Mouse (Mus musculus) frontal cortex, adult (tissue): ENCODE measurements around the gene Rce1.
"Not testable (repeated sequence)": the region's sequence is repeated elsewhere in the genome, so short reads cannot be mapped to it uniquely, and the experiment has no call there.

Experiments
- ATAC-seq: cut with Nextera tagmentation; 2 replicates; pipeline ENCODE4 v1.9.2; 2017; ENCODE audit warnings: mild to moderate bottlenecking, moderate library complexity, mixed read lengths; ENCODE audit not compliant: low TSS enrichment

The Rce1 gene

DNA sequence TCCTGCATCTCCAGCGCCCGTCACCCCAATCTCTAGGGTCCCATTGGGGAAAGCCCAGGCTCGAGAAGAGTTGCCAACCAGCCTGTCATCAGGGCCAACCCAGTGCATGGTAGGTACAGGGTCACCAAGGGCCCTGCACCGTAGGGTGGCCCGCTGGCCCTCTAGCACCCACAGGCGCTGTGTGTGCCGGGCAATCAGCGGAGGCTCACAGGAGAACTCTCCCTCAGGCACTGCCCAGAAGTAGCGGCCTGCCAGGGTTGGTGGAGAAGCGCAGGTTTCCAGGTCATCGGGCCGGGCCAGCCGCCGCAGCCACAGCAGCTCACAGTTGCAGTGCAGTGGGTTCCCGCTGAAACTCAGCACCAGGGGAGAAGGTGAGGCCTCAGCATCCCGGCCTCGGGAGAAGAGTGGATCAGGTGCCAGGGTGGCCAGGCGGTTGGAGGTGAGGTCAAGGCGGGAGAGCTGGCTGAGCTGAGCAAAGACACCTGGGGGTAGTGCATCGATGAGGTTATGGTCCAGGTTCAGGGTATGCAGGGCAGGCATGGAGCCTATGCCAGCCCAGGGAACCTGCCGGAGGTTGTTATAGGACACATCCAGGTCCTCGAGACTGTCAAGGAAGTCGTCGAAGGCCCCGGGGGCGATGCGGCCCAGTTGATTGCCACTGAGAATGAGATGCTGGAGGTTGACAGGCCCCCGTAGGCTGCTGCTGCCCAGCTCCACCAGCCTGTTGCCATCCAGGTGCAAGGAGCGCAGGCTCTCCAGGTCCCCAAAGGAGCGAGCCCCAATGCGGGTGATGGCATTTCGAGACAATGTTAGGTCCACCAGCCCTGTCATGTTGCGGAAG lies 11.8 kb downstream of the Rce1 start:
- ATAC-seq: no peak

DNA sequence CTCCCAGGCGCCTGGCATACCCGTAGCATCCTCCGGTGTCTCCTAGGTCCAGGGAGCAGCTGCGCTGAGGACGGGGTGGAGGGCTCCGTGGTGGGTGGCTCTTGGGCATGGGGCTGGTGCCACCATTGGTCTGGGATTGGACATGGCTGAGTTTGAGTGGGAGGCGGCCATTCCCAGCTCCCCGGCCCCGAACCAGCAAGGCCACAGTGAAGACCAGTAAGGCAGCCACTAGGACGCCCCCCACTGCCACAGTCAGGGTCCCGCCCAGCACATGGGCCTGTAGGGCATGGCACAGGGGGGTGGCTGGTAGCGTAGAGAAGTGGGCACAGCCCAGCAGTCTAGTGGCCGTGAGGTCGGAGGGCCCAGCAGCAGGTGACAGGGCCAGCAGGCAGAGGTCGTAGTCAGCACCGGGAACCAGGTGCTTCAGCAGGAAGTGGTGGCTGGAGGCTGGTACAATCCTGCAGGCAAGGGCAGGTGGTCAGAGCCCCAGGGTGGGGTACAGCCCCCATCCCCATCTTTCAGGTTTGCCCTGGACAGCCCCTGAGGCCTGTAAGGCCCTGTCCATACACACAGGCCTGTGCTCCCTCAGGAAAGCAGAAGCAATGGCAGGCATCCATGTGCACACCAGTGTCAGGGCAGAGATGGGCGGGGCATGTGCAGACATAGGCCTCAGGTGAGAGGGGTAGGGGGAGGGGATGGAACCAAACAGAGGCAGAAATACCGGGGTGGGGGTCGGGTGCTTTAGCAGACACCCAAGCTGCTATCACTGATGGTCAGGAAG lies 13.1 kb downstream of the Rce1 start:
- ATAC-seq: no peak

DNA sequence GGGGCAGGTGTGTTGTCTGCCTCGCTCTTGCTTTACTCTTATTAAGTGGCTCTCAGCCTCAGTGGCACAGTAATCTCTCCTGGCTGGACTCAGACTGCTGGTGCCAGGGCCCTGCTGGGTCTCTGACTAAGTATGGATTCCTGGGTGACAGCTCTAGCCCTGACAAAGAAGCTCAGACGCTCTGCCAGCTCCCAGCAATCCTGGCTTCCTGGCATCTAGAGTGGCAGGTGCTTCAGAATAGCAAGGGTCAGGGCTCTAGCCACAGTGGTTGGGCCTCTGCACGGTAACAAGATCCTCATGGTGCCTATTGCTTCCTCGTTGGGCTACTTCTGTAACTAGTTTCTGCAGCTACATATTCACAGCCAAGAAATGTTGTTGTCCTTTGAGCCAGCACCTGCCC lies 15.3 kb downstream of the Rce1 start:
- no peak for ATAC-seq

DNA sequence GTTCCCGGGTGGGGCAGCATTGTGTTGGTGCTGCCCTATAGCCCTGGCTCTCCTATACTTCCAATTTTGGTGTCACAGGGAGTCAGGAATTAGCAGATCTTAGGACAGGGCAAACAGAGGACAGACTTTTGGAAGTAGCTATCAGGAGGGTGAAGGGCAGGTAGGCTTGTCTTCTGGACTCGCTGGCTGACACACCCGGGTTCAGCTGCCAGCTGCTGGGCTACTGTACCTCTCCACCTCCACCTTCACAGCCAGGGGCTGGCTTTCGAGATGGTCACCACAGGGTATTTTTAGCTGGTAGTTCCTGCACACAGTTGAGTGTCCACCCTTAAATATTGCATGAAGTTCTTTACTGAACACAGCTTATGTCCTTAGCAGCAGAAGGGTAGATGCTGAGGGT lies 16.9 kb downstream of the Rce1 start:
- no peak for ATAC-seq

GRCm38 (mm10) chr19:4607406-4607805 lies 18.0 kb downstream of the Rce1 start:
- no peak for ATAC-seq

DNA sequence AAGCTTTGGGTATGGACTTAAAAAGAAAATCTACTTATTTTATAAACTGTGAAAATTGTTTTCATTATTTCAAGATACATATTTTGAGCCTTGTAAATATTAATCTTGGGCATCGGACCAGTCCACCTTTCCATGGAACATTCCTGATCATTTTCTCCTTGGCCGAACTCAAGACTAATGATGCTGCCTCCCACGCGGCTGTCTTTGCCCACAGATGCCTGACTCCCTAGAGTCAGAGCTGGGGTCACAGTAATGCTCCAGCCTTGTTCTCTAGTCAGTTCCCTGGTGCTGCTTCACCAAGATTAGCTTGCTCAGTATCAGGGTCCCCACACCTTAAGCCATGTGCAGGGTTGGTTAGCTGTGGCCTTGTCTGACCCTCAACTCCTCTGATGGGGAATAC lies 19.8 kb downstream of the Rce1 start:
- ATAC-seq: no peak

DNA sequence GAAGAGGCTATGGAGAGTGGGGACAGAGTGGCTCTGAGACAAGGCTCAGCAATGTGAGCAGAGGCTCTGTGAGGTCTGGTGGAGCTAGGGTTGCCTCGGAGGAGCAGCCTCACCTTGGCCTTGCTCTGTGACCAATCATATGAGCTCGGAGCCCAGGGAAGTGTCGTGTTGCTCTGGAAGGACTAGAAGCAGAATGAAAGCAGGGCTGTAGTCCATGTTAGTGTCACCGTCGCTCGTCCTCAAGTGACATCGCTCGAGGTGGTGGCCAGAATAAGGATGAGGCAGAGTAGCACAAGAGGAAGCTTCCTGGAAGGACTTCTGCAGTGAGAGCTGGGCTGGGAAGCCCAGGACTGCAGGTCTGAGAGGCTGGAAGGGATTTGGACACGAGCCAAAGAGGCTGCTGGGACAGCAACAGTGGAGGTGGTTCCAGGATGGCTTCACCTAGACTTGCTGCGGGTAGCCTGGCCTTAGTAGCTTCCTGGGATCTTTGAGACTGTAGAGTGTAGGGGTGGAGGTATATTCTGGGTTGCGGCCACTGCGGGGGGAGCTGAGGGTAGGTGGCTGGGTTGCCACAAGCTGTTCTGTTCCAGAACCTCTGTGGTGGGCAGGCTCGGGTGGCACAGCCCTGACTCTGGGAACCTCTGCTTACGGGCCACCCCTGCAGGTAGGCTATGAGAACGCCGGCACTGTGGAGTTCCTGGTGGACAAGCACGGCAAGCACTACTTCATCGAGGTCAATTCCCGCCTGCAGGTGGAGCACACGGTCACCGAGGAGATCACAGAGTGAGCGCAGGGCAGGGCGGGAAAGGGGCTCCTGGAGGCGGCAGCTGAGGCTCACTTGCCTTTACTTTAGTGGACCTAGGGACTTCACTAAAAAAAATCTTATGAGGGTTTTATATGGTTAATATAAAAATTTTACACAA lies 21.4 kb downstream of the Rce1 start:
- ATAC-seq: no peak

- no peak for ATAC-seq
Measured at GRCm38 (mm10) chr19:4602459-4602858, 23.0 kb downstream of the Rce1 start.

DNA sequence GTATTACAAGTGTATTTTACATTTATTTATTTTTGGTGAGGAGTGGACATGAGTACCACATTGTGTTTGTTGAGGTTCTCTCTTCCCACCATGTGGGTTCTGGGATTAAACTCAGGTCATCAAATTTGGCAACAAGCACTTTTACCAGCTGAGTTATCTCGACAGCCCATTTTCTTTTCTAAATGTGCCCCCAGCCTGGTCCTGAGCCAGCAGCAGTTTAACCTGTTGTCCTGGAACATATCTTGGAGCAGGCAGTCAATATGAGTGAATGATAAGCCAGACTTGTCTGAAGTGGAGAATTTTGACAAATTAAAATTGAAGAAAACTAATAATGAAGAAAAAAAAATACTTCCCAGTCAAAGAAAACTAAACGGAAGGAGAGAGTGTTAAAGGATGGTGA lies 29.4 kb downstream of the Rce1 start:
- no peak for ATAC-seq

GRCm38 (mm10) chr19:4593792-4594522 lies 31.5 kb downstream of the Rce1 start:
- ATAC-seq: no peak

DNA sequence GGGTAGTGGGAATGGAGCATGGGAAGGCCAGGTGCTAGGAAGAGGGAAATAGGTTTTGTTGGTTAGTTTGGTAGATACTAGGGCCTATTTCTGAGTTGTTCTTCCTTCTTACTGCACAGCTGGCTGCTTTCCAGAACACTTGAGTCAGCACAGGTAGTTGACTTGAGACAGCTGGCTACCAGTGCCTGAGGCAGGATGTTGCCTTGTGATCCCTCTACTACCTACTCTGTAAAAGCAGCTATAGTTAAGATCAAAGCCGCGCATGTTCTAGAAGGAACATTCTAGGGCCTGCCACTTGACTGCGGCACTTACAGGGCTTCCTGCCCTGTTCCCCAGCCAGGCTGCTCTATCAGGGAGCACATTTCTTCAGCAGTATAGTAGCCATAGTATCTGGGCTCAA lies 35.4 kb downstream of the Rce1 start:
- ATAC-seq: no peak

DNA sequence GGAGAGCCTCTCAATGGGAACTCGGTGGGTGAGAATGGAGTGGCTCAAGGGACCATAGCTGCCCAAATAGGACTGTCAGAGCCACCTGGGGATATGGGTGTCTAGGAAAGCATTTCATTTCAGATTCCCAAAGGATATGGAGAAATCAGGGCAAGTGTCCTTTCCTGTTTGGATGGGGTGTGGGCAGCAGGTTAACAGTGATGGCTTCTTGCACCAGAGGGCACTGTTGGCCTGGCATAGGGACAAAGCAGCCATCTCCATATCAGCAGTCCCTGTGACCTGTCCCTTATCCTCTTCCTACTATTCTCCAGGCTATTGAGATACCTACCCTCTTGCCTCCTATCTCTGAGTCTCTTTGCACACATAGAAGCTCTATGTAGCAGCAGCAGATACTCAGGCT lies 36.4 kb downstream of the Rce1 start:
- no peak for ATAC-seq

DNA sequence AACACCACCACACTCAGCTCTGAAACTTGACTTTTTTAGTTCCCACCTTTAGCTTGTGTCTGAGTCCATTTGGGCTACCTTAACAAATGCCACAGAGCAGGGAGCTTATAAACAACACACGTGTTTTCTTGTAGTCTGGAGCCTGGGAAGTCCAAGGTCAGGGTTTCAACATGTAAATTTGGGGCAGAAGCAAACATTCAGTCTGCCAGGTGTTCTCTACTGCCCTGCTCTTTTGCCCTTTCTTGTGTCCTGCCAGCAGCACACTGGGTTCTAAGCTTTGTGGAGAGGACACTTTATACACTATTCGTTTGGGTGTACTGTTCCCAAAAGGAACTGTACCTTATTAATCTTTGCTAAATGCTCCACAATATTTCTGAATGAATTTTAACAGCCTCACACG lies 37.0 kb downstream of the Rce1 start:
- ATAC-seq: no peak

DNA sequence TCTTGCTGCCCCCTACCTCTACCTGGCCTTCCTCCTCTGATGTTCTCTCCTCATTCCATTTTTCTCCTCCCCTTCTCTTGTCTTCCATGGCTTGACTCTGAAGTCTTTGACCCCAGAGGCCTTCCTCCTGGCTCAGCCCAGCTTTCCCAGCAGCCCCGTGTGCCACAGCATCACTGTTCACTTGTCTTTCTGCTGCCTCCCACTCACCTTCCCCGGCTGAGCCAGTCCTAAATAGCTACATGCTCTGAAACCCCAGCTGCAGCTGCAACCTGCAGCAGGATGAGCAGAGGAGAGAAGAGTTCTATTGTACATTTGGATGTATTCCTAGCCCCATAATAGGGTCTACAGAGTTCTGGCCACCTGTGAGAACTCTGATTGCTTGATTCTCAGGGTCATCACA lies 38.0 kb downstream of the Rce1 start:
- peak; percentile 82 for ATAC-seq

- ATAC-seq: not testable (repeated sequence)
Measured at GRCm38 (mm10) chr19:4586783-4587182, 38.7 kb downstream of the Rce1 start.

DNA sequence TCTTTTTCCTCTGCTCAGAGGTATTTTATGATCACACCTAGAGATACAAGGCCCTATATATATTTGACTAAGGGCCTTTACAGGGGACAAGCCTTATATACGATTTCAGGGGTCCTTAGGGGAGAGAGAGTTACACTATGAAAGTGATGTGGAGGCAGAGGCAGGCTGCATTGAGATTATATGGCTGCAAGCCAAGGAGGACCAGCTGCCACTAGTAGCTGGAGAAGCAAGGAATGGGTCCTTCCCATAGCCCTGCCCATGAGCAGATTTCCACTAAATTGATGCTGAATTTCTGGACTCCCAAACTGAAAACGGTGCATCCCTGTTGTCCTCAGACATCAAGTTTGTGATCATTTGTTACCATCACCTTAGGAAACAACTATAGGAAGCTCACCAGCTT lies 41.6 kb downstream of the Rce1 start:
- no peak for ATAC-seq

DNA sequence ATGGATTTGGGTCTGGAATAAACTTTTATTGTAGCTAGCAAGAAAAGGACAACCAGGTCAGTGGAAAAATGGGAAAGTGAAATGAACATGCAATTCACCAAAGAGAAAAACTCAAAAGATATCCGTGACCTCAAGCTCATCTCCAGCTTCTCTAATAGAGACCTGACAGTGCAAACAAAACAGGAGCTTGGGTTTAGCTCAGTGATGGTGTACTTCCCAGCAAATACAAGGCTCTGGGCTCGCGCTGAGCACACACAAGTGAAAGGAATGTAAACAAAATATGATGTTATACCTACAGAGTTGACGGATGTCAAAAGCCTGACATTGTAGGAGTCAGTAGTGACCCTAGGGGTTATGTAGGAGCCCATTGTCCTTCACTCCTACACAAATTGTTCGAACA lies 46.1 kb downstream of the Rce1 start:
- no peak for ATAC-seq

DNA sequence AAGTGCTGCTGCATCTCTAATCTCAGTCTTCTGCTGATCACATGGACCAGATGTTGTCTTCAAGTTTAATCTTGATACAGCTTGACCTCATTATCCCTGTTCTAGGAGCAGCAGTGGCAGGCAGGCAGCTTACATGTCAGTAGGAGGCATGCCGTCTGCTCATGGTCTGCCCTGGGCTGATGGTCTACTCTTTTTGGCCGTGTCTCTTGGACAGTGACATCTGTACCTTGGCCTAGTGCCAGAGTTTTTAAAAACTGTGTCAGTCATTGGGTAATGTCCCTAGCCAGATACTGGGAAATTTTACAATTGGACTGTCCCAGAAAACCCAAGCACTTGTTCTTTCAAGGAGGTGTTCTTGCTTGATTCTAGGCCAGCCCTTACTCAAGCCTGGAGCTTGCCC lies 46.6 kb downstream of the Rce1 start:
- ATAC-seq: no peak

DNA sequence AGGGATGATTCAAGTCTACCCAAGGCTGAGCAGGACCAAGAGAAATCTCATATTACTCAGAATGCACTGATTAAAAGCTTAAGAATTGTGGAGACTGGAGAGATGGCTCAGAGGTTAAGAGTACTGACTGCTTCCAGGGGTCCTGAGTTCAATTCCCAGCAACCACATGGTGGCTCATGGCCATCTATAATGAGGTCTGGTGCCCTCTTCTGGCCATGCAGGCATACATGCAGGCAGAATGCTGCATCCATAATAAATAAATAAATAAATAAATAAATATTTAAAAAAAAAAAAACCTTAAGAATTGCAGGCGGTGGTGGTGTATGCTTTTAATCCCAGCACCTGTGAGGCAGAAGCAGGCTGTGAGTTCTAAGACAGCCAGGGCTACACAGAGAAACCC lies 52.2 kb downstream of the Rce1 start:
- ATAC-seq: no peak
